Mouse (Mus musculus) c-Kit-negative CD71-positive TER-119-positive erythroid progenitor cells, embryonic 14.5 days (primary cell): ENCODE data around the gene Pnmal1.

Source experiments
- DNase-seq: peaks from one replicate; pipeline ENCODE4 v3.0.0-alpha.2; 2013; ENCODE audit warnings: low read depth, low spot score

The Pnmal1 gene

GRCm38 (mm10) chr7:16924037-16924834 lies 35.2 kb upstream of the Pnmal1 start, which contains the start of gene Calm3:
Gene Calm3, minus strand, starts transcription at chr7:16924114.
- peak; percentile 98 for DNase-seq

DNA sequence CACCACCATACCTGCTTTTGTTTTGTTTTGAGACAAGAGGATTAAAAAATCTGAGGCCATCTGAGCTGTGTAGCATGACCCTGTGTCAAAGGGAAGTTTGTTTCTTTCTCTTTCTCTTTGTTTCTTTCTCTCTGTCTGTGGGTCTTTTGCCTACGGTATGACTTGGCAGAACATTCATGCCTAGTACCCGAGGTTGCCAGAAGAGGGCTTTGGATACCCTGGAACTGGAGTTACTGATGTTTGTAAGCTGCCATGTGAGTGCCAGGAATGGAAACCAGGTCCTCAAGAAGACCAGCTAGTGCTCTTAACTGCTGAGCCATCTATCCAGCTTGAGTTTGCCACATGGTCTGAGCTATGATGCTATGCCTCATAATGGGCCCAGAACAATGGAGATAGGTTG lies 31.1 kb upstream of the Pnmal1 start:
- no peak for DNase-seq

GRCm38 (mm10) chr7:16930850-16931249 lies 28.6 kb upstream of the Pnmal1 start:
- peak; percentile 64 for DNase-seq

DNA sequence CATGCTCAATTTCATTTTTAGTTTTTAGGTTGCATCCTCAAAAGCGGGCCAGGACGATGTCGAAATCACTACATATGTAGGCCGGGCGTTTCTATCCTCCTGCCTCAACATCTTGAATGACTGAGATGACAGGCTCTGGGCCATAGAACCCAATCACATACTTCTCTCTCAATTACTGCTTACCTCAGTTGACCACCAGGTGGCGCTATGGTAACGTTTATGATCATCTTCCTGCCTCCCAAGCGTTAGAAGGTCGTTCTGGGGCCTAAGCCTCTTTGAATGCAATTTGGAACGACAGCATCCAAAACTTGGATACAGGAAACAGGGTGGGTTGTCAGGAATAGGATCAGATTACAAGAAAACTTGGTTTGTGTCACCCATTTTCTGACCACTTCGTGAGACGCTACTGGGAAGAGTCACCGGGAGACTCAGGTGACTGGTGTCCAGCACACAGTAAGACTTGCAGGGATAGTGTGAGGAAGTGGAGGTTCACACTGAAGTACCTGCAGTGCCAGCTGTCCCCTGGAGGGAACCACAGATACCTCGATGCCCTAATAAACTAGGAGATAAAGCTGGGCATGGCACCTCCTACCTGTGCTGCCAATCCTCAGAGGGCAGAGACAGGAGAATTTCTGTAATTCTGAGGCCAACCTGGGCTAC lies 27.4 kb upstream of the Pnmal1 start:
- DNase-seq, result peak; percentile 79

- no peak for DNase-seq
Observed at GRCm38 (mm10) chr7:16932704-16933577, 26.5 kb upstream of the Pnmal1 start.

DNA sequence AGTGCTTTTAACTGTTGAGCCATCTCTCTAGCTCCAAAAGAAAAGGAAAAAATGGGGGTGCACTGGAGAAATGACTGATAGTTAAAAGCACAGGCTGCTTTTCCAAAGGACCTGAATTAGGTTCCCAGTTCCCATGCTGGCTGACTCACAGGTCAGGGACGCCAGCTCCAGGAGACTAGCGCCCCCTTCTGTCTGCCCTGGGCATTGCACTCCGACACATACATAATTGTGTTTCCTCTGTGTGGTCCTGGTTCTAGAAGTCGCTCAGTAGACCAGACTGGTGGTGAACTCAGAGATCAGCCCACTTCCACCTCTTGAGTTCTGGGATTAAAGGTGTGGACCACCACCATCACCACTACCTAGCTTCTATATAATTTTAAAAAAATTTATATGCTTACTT lies 22.2 kb upstream of the Pnmal1 start:
- no peak for DNase-seq

DNA sequence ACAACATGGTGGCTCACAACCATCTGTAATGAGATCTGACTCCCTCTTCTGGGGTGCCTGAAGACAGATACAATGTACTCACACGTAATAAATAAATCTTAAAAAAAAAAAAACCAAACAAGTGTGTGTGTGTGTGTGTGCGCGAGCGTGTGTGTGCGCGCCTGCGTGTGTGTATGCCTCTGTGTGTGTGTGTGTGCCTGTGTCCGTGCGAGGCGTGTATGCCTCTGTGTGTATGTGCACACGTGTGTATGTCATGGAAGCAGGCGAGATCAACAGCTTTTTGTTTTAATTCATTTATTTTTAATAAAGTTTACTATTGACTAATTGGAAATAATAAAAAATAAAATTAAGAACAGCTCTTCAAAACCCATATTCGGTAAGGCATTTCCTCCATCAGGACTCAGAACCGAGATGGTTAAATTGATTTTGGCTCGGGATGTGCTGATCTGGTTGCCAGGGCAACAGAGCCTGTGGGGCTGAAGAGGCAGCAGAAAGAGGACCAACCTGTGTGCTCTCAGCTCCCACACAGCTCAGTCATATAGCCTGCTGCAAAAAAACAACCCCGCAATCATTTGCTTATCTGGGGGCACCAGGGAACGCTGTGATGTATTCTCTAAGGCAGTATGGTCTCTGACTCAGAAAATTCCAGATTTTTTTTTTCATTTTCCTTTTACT lies 21.2 kb upstream of the Pnmal1 start:
- DNase-seq, result no peak

GRCm38 (mm10) chr7:16940292-16940691 lies 19.2 kb upstream of the Pnmal1 start:
- no peak for DNase-seq

DNA sequence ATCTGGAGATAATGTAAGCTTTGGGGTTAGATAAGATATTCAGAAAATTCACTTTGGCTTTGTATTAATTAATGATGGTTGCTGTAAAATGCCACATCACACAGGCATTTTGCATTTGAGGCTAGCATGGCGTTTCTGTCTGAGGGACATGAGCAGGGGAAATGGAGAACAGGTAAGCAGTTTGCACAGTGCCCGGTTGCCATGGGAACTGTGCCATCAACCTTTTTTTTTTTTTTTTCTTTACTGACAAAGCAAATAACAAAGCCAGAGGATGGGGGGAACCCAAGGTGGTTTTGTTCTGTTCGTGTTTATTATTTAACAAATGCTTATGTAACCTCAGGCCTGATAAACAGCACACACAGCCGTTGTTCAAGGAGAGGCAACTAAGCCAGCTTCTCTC lies 16.6 kb upstream of the Pnmal1 start:
- no peak for DNase-seq

DNA sequence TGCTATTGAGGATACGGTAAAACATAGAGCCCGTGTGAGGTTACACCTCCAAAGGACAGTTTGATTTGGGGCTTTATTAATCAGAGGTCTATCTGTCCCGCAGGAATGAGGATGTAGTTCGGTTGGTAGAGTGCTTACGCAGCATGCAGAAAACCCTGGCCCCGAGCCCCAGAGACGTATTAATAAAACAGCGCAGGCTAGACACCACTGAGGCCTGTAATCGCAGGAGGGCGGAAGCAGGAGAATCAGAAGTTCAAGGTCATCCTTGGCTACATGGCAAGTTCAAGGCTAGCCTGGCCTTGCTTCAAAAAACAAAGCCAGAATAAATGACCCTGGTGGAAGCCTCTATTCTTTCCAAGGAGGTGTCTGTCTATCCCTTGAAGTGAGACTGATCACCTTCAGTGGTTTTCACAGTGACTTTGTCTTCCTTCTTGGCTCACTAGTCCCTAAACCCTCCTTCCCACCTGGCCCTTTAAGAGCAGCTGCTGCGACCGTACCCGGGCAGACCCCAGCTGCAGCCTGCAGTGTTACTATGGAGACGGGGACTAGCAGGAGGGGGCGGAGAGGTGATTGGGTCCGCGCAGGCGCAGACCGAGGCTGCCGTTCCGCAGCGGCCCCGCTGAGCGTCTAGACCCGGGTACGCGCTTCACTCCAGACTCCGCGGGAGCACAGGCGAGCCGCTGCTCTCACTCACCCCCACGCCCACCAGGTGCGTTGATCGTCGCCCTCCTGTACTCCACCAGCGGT lies 15.2 kb upstream of the Pnmal1 start, which contains the start of gene Pnmal2:
Gene Pnmal2 (plus strand): TSS at position 622 of the 747 bp plus-strand sequence.
- DNase-seq, result no peak

DNA sequence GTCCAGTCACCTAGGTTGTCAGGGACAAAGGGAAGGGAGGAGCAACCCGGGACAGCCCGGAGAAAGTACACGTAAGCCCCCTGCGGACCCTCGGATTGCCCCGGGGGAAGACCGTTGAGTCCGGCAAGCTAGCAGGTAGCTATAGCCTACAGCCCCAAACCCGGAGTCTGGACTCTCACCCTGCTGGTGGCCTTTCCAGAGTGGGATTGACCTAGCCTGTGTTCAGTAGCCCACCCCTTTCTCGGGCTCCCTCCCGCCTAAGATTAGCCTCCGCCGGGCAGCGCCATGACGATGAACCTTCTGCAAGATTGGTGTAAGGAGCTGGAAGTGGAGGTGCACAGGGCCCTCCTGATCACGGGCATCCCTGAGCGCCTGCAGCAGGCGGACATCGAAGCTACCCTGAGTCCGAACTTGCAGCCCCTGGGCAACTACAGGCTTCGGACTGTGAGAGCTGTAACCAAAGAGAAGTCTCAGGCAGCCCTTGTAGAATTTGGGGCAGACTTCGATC lies 14.6 kb upstream of the Pnmal1 start:
- DNase-seq, result no peak

DNA sequence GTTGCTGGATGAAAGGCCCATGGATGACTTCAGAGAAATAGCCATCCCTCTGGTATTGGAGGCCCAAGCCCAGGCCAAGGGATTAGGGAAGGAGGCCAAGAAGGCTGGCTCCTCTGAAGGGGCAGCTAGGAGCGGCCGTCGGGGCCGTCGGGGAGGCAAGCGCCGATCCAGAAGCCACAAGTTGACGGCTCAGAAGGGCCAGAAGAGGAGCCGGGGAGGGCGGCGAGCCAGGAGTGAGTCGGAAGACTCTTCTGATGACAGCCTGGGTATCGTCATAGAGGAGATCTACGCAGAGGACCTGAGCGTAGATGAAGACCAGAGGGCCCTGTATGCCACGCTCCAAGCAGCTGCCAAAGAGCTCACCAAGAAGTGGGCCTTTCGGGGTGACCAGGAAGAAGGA lies 14.1 kb upstream of the Pnmal1 start:
- no peak for DNase-seq

- DNase-seq, result no peak
Observed at GRCm38 (mm10) chr7:16946441-16947348, 12.8 kb upstream of the Pnmal1 start.

DNA sequence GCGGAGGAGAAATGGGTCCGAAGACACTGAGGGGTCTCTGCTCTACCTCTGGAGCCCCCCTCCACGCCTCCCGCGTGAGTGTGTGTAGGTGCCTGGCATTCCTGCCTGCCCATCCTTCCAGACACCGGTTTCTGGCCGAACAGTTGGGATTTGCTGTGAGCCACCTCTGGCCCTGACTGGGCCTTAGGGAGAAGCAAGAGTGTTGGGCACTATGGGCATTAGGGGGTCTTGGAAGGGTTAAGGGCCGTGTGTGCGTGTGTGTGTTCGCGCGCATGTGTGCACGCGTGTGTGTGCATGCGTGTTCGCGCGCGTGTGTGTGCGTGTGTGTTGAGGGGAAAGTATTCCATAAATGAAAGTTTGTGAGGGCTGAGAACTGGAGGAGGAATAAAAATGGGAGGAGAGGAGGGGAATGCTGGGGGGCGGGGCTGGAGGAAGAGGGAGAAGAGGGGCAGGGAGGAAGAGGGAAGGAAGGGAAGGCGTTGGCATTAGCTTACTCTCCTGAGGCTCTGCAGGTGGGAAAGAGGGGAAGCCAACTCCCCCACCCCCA lies 12.1 kb upstream of the Pnmal1 start:
- DNase-seq, result no peak

DNA sequence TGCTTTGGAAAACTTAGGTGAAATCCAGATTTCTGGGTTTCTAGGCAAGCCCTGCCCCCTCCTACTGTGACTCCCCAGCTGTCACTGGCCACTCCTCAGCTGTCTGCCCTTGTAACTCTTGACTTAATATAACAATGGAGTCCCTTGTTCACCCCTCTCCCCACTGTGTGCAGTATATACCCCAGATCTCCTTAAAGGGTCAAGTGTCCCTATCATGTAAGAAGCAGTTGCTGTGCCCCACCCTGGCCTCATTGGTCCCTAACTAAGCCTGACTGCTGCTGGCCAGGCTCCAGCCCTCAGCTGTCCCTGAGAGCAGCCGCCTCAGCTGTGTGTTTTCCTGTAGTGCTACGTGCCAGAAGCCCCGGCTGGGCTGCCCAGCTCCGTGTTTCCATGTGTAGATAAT lies 11.5 kb upstream of the Pnmal1 start:
- DNase-seq, result no peak

DNA sequence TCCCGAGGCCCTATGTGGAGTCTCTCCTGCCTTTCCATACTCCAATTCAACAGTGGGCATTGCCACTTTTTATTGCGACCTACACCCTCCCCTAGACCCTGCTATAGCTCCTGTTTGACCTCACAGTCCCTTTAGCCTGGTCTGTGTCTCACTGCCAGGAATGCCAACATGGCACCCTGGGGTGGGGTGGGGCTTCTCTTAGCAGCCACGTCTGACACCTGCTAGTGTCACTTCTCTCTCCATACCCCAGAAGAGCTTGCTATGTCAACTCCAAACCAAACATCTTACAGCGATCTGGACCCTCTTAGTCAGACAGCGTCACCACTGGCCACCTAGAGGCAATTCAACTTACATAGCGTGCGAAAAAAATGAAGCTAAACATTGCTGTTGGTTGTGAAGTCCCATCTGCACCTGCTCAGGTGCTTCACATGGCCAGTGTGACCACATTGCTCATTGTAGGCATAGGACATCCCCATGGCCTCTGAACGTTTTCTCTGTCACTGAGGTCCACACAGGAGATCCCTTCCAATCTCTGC lies 10.5 kb upstream of the Pnmal1 start:
- DNase-seq, result no peak

DNA sequence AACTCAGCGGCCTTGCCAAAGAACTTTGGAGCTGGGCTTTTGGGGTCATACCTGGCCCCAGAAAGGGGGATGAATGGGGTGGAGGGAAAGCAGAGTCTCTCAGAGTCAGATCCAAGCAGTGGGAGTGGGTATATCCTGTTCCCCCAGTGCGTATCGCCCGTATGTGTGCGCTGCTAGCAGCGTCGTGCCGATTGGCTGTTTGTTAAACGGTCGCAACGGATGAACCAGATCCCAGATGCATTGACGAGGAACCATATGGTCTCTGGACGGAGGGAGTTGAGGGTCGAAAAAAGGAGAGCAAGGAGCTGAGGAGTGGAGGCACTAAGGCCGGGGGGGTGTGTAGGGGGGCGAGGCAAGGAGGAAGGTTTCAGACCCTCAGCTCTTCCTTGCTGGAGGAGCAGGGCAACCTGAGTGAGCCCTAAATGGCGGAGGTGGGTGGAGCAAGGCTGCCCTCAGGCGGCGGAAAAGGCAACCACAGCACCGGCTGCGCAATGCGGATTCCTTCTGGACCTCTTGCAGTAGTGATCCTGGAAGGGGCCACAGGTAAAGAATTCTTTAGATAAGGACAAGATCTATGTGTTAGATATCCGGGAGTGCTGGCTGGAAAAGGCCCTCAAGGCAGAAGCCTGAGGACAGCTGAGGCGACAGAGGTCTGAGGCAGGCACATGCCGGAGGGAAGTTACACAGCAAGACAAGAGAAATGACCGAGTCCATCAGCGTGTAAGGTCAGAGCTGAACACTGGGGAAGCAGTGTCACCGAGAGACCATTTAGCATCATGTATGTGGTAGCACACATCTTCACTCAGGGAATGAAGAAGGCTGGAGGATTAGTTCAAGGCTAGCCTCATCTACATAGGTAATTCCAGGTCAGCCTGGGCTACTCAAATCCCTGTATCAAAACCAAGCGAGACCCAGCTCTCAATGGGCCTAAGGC lies 9.3 kb upstream of the Pnmal1 start:
- DNase-seq, result no peak
